Mouse (Mus musculus): ENCODE measurements around the gene E4f1. TPM values are rescaled to one million over a fixed set of nuclear protein-coding genes. Genes with fewer than 3 reads are reported as not detected.

E4f1 gene
- polyA plus RNA-seq, 1 experiment from 2014 or later = 10.3 TPM

- Histone ChIP-seq H3K9ac (replicated peaks; ENCODE audit: low read length) (no peak overlapping the region), H3K27me3 (ENCODE audit: control insufficient read depth, insufficient read depth, low read length) (no peaks in the 10 kb centered on the region), H3K4me1 (ENCODE audit: control insufficient read depth, insufficient read depth, low read length) (no peaks in the 10 kb centered on the region), H3K4me3 (ENCODE audit: low read depth, low read length) (no peak overlapping the region), H3K4me2 (ENCODE audit: low read depth, low read length) (no peak overlapping the region), H3K9me3 (replicated peaks; ENCODE audit: control insufficient read depth, low read length) (no peaks in the 10 kb centered on the region), H3K36me3 (replicated peaks; ENCODE audit: control insufficient read depth, insufficient read depth, low read depth, low read length) (peaks cover 19% of the 10 kb centered on the region), H3K27ac (replicated peaks; ENCODE audit: low read depth, low read length) (no peak overlapping the region)
- 91% methylated on average over 4 of the region's 4 CpGs for WGBS
- DNase-seq (ENCODE audit: low spot score) (no peak), ATAC-seq (replicated peaks; ENCODE audit: insufficient number of reproducible peaks, low FRiP score, low TSS enrichment, low read depth) (no peak)
Measured at GRCm38 (mm10) chr17:24443409-24443808, 26.7 kb downstream of the E4f1 start.

GRCm38 (mm10) chr17:24442632-24443155 lies 27.4 kb downstream of the E4f1 start, which contains the start of gene Dnase1l2:
TSS of gene Dnase1l2 (minus strand) at chr17:24443105.
- Histone ChIP-seq H3K4me3 (ENCODE audit: low read depth, low read length) (no peak within 1 kb of the TSS), H3K4me1 (ENCODE audit: control insufficient read depth, insufficient read depth, low read length) (no peaks in the 10 kb centered on the region), H3K9me3 (replicated peaks; ENCODE audit: control insufficient read depth, low read length) (no peaks in the 10 kb centered on the region), H3K9ac (replicated peaks; ENCODE audit: low read length) (no peak within 1 kb of the TSS), H3K27ac (replicated peaks; ENCODE audit: low read depth, low read length) (no peak within 1 kb of the TSS), H3K36me3 (replicated peaks; ENCODE audit: control insufficient read depth, insufficient read depth, low read depth, low read length) (peaks cover 19% of the 10 kb centered on the region), H3K27me3 (ENCODE audit: control insufficient read depth, insufficient read depth, low read length) (no peaks in the 10 kb centered on the region), H3K4me2 (ENCODE audit: low read depth, low read length) (no peak within 1 kb of the TSS)
- WGBS = 81% methylated on average over 7 of the region's 7 CpGs
- no peak for ATAC-seq (replicated peaks; ENCODE audit: insufficient number of reproducible peaks, low FRiP score, low TSS enrichment, low read depth)
- DNase-seq (ENCODE audit: low spot score) = no peak

GRCm38 (mm10) chr17:24442107-24442506 lies 28.0 kb downstream of the E4f1 start:
- DNase-seq (ENCODE audit: low spot score) = no peak
- WGBS = 90% methylated on average over 14 of the region's 14 CpGs

GRCm38 (mm10) chr17:24441148-24441547 lies 29.0 kb downstream of the E4f1 start:
- H3K36me3 ChIP-seq (replicated peaks; ENCODE audit: control insufficient read depth, insufficient read depth, low read depth, low read length) = peaks cover 17% of the 10 kb centered on the region
- H3K9ac ChIP-seq (replicated peaks; ENCODE audit: low read length) = no peak overlapping the region
- H3K4me2 ChIP-seq (ENCODE audit: low read depth, low read length) = no peak overlapping the region
- no peak overlapping the region for H3K27ac ChIP-seq (replicated peaks; ENCODE audit: low read depth, low read length)
- H3K4me1 ChIP-seq (ENCODE audit: control insufficient read depth, insufficient read depth, low read length) = no peaks in the 10 kb centered on the region
- WGBS = 42% methylated on average over 2 of the region's 2 CpGs
- ATAC-seq (replicated peaks; ENCODE audit: insufficient number of reproducible peaks, low FRiP score, low TSS enrichment, low read depth) = no peak
- DNase-seq (ENCODE audit: low spot score) = peak; percentile 20
- no peak overlapping the region for H3K4me3 ChIP-seq (ENCODE audit: low read depth, low read length)
- no peaks in the 10 kb centered on the region for H3K27me3 ChIP-seq (ENCODE audit: control insufficient read depth, insufficient read depth, low read length)
- H3K9me3 ChIP-seq (replicated peaks; ENCODE audit: control insufficient read depth, low read length) = no peaks in the 10 kb centered on the region

More at GRCm38 (mm10) chr17:24442107-24442506, 28.0 kb downstream of the E4f1 start:
- no peaks in the 10 kb centered on the region for H3K4me1 ChIP-seq (ENCODE audit: control insufficient read depth, insufficient read depth, low read length)
- H3K4me3 ChIP-seq (ENCODE audit: low read depth, low read length) = no peak overlapping the region
- H3K9me3 ChIP-seq (replicated peaks; ENCODE audit: control insufficient read depth, low read length) = no peaks in the 10 kb centered on the region
- H3K9ac ChIP-seq (replicated peaks; ENCODE audit: low read length) = no peak overlapping the region
- H3K27ac ChIP-seq (replicated peaks; ENCODE audit: low read depth, low read length) = no peak overlapping the region
- H3K27me3 ChIP-seq (ENCODE audit: control insufficient read depth, insufficient read depth, low read length) = no peaks in the 10 kb centered on the region
- no peak overlapping the region for H3K4me2 ChIP-seq (ENCODE audit: low read depth, low read length)
- H3K36me3 ChIP-seq (replicated peaks; ENCODE audit: control insufficient read depth, insufficient read depth, low read depth, low read length) = peaks cover 17% of the 10 kb centered on the region
- ATAC-seq (replicated peaks; ENCODE audit: insufficient number of reproducible peaks, low FRiP score, low TSS enrichment, low read depth) = no peak

GRCm38 (mm10) chr17:24440377-24440776 lies 29.7 kb downstream of the E4f1 start:
- H3K4me1 ChIP-seq (ENCODE audit: control insufficient read depth, insufficient read depth, low read length) = no peaks in the 10 kb centered on the region
- H3K9ac ChIP-seq (replicated peaks; ENCODE audit: low read length) = no peak overlapping the region
- H3K27me3 ChIP-seq (ENCODE audit: control insufficient read depth, insufficient read depth, low read length) = no peaks in the 10 kb centered on the region
- 92% methylated on average over 8 of the region's 8 CpGs for WGBS
- peaks cover 15% of the 10 kb centered on the region for H3K36me3 ChIP-seq (replicated peaks; ENCODE audit: control insufficient read depth, insufficient read depth, low read depth, low read length)
- ATAC-seq (replicated peaks; ENCODE audit: insufficient number of reproducible peaks, low FRiP score, low TSS enrichment, low read depth) = no peak
- H3K9me3 ChIP-seq (replicated peaks; ENCODE audit: control insufficient read depth, low read length) = no peaks in the 10 kb centered on the region
- H3K4me3 ChIP-seq (ENCODE audit: low read depth, low read length) = no peak overlapping the region
- no peak overlapping the region for H3K27ac ChIP-seq (replicated peaks; ENCODE audit: low read depth, low read length)
- DNase-seq (ENCODE audit: low spot score) = no peak
- H3K4me2 ChIP-seq (ENCODE audit: low read depth, low read length) = no peak overlapping the region

GRCm38 (mm10) chr17:24437016-24437415 lies 33.1 kb downstream of the E4f1 start:
- ATAC-seq (replicated peaks; ENCODE audit: insufficient number of reproducible peaks, low FRiP score, low TSS enrichment, low read depth) (0 out of 2 replicates have a peak, but pooled peaks have one; percentile 53), DNase-seq (ENCODE audit: low spot score) (peak; percentile 65)
- H3K27ac ChIP-seq (replicated peaks; ENCODE audit: low read depth, low read length) = no peak overlapping the region
- peaks cover 3% of the 10 kb centered on the region; the same call in 1 of the 2 replicates for H3K36me3 ChIP-seq (replicated peaks; ENCODE audit: control insufficient read depth, insufficient read depth, low read depth, low read length)
- no peaks in the 10 kb centered on the region for H3K9me3 ChIP-seq (replicated peaks; ENCODE audit: control insufficient read depth, low read length)
- no peaks in the 10 kb centered on the region for H3K27me3 ChIP-seq (ENCODE audit: control insufficient read depth, insufficient read depth, low read length)
- no peaks in the 10 kb centered on the region for H3K4me1 ChIP-seq (ENCODE audit: control insufficient read depth, insufficient read depth, low read length)
- H3K4me3 ChIP-seq (ENCODE audit: low read depth, low read length) = no peak overlapping the region
- H3K9ac ChIP-seq (replicated peaks; ENCODE audit: low read length) = no peak overlapping the region
- no peak overlapping the region for H3K4me2 ChIP-seq (ENCODE audit: low read depth, low read length)
- 75% methylated on average over 5 of the region's 5 CpGs for WGBS

GRCm38 (mm10) chr17:24429201-24429983 lies 40.7 kb downstream of the E4f1 start:
- DNase-seq (ENCODE audit: low spot score) = no peak
- no peak for ATAC-seq (replicated peaks; ENCODE audit: insufficient number of reproducible peaks, low FRiP score, low TSS enrichment, low read depth)
- H3K27me3 ChIP-seq (ENCODE audit: control insufficient read depth, insufficient read depth, low read length) = no peaks in the 10 kb centered on the region
- H3K27ac ChIP-seq (replicated peaks; ENCODE audit: low read depth, low read length) = no peak overlapping the region
- peaks cover 5% of the 10 kb centered on the region for H3K36me3 ChIP-seq (replicated peaks; ENCODE audit: control insufficient read depth, insufficient read depth, low read depth, low read length)
- no peak overlapping the region for H3K4me2 ChIP-seq (ENCODE audit: low read depth, low read length)
- no peaks in the 10 kb centered on the region for H3K9me3 ChIP-seq (replicated peaks; ENCODE audit: control insufficient read depth, low read length)
- no peak overlapping the region for H3K4me3 ChIP-seq (ENCODE audit: low read depth, low read length)
- no peak overlapping the region for H3K9ac ChIP-seq (replicated peaks; ENCODE audit: low read length)
- 90% methylated on average over 14 of the region's 14 CpGs for WGBS
- no peaks in the 10 kb centered on the region for H3K4me1 ChIP-seq (ENCODE audit: control insufficient read depth, insufficient read depth, low read length)

GRCm38 (mm10) chr17:24427170-24427557 lies 42.9 kb downstream of the E4f1 start:
- H3K4me2 ChIP-seq (ENCODE audit: low read depth, low read length) = peak overlapping the region; percentile 47
- no peaks in the 10 kb centered on the region for H3K9me3 ChIP-seq (replicated peaks; ENCODE audit: control insufficient read depth, low read length)
- DNase-seq (ENCODE audit: low spot score) (peak; percentile 26), ATAC-seq (replicated peaks; ENCODE audit: insufficient number of reproducible peaks, low FRiP score, low TSS enrichment, low read depth) (no peak)
- H3K9ac ChIP-seq (replicated peaks; ENCODE audit: low read length) = peak overlapping the region; percentile 80
- H3K36me3 ChIP-seq (replicated peaks; ENCODE audit: control insufficient read depth, insufficient read depth, low read depth, low read length) = peaks cover 11% of the 10 kb centered on the region
- WGBS = 6% methylated on average over 8 of the region's 8 CpGs
- peak overlapping the region; percentile 80; the same call in 1 of the 2 replicates for H3K27ac ChIP-seq (replicated peaks; ENCODE audit: low read depth, low read length)
- no peaks in the 10 kb centered on the region for H3K27me3 ChIP-seq (ENCODE audit: control insufficient read depth, insufficient read depth, low read length)
- H3K4me3 ChIP-seq (ENCODE audit: low read depth, low read length) = peak overlapping the region; percentile 50
- H3K4me1 ChIP-seq (ENCODE audit: control insufficient read depth, insufficient read depth, low read length) = no peaks in the 10 kb centered on the region
